Mouse (Mus musculus): ENCODE results near the gene Ercc6l2. TPM values are rescaled to one million over a fixed set of nuclear protein-coding genes. Genes with fewer than 3 reads are reported as not detected.
"Not testable (repeated sequence)": the region's sequence is repeated elsewhere in the genome, so short reads cannot be mapped to it uniquely, and the experiment has no call there.

Gene Ercc6l2
- total and polyA plus RNA-seq, 2 experiments from 2014 or later: 10.7 to 18.0 TPM

DNA sequence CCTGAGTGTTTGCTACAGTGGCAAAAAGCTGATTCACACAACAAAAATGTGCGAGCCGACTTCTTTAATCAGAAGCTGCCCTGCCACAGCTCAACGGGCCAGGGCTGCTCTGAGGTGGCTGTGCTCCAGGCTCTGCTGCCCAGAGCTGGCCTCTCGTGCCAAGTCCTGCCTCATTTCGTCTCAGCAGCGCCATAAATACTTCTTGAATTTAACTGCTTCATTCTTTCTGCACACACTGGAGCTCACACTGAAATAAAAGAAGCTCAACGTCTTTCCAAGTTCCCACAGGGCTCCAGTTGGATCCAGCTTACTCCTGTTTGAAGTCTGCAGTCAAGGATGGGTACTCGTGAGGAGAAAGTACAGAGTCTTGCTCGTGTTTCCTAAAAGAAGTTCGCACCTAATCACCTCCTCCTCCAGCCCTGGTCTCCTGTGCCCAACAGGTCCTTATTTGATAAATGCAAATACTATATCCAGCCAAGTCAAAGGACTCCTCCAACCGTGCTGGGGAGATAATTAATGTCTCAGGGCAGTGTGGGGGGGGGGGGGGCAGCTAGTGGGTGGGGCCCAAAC lies 102.2 kb downstream of the Ercc6l2 start:
- ATAC-seq (peak; percentile 83), DNase-seq (peak; percentile 77)
- Histone ChIP-seq H3K4me2 (ENCODE audit: low read depth) (no peak overlapping the region), H3K9me3 (ENCODE audit: low read length) (no peaks in the 10 kb centered on the region), H3K4me3 (ENCODE audit: low read depth, low read length) (no peak overlapping the region), H3K36me3 (ENCODE audit: insufficient read depth) (no peaks in the 10 kb centered on the region), H3K9ac (no peak overlapping the region), H3K27ac (ENCODE audit: low read depth, low read length) (peak overlapping the region; percentile 67), H3K27me3 (ENCODE audit: insufficient read depth, low read length) (no peaks in the 10 kb centered on the region), H3K4me1 (ENCODE audit: insufficient read depth) (peaks cover 7% of the 10 kb centered on the region; the same call in 1 of the 2 replicates)
- 9% methylated on average over 11 of the region's 11 CpGs for WGBS
- TF ChIP-seq CTCF (IDR thresholded peaks at IDR 0.05; ENCODE audit: low read depth): no peak

DNA sequence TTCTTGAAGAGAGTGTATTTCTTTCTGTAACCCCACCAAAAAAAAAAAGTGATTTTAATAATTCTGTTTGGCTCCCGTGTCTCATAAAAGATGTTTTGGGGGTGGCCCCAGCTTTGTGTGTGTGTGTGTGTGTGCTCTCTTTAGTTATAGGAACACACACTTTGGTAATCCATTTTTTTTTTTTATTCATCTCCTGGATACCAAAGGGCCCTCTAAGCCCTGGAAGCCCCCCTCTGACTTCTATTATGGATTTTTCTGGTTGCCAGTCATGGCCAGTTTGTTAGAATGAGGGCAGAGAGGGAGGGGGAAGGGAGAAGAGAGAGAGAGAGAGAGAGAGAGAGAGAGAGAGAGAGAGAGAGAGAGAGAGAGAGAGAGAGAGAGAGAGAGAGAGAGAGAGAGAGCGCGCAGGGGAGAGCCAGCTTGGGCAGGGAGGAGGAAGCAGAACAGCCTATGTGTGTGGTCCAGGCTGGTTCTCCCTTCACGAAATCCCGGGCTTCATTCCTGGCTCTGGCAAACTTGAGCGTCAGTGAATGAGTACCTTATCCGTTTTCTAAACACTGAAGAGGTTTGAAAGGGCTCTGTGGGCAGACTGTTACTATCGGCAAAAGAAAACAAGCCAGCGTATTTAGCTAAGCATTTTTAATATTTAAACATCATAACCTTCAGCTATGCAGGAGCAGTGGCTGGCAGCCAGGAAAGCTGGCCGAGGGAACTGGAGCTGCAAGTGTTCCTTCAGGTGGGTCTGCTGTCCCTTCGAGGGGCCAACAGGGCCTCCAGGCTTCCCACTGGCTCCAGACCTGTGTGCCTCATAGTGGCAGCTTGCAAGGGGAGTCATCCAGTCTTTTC lies 103.0 kb downstream of the Ercc6l2 start:
- WGBS: 4% methylated on average over 11 of the region's 11 CpGs
- peak; percentile 70 for DNase-seq
- Histone ChIP-seq H3K36me3 (ENCODE audit: insufficient read depth) (no peaks in the 10 kb centered on the region), H3K27ac (ENCODE audit: low read depth, low read length) (peak overlapping the region; percentile 72), H3K4me2 (ENCODE audit: low read depth) (peak overlapping the region; percentile 30), H3K4me1 (ENCODE audit: insufficient read depth) (peaks cover 7% of the 10 kb centered on the region; the same call in 1 of the 2 replicates), H3K9ac (no peak overlapping the region), H3K9me3 (ENCODE audit: low read length) (no peaks in the 10 kb centered on the region), H3K4me3 (ENCODE audit: low read depth, low read length) (no peak overlapping the region), H3K27me3 (ENCODE audit: insufficient read depth, low read length) (no peaks in the 10 kb centered on the region)
- no peak for TF ChIP-seq CTCF (IDR thresholded peaks at IDR 0.05; ENCODE audit: low read depth)
- ATAC-seq: peak; percentile 49

DNA sequence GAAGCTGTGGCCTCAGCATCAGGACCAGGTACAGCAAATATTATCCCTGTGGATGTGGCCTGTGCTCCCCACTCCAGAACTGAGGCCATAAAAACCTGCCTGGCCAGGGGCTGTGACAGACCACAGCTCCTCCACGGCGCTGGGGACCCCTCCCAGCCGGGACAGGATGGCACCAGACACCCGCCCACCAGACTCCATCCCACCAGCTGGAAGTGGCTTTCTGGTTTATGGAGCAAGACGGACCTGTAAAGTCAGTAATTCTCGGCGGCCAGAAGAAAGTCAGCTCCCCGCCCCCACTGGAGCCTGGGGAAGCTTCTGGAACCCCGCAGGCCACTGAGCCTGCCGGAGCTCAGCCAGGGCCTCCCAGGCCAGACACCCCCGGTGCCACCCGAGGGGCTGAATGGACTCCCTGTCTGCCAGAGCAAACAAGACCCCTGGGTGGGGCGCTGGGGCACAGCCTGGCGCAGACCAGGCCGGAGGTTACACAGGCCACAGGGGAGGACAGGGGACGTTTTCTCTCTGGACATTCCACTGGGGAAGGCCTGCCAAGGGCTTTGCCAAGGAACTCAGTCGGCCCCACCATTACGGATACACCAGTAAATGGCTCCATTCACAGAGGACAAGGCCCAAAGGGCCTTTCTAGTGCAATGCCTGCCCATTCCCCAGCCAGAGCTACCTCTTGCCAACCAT lies 103.8 kb downstream of the Ercc6l2 start:
- peak overlapping the region; percentile 72 for H3K27ac ChIP-seq (ENCODE audit: low read depth, low read length)
- H3K9ac ChIP-seq: no peak overlapping the region
- no peak for TF ChIP-seq CTCF (IDR thresholded peaks at IDR 0.05; ENCODE audit: low read depth)
- no peaks in the 10 kb centered on the region for H3K27me3 ChIP-seq (ENCODE audit: insufficient read depth, low read length)
- ATAC-seq (peak; percentile 76), DNase-seq (peak; percentile 55)
- H3K36me3 ChIP-seq (ENCODE audit: insufficient read depth): no peaks in the 10 kb centered on the region
- no peaks in the 10 kb centered on the region for H3K9me3 ChIP-seq (ENCODE audit: low read length)
- WGBS: 45% methylated on average over 18 of the region's 18 CpGs
- no peak overlapping the region for H3K4me3 ChIP-seq (ENCODE audit: low read depth, low read length)
- H3K4me2 ChIP-seq (ENCODE audit: low read depth): peak overlapping the region; percentile 30
- H3K4me1 ChIP-seq (ENCODE audit: insufficient read depth): peaks cover 7% of the 10 kb centered on the region; the same call in 1 of the 2 replicates

DNA sequence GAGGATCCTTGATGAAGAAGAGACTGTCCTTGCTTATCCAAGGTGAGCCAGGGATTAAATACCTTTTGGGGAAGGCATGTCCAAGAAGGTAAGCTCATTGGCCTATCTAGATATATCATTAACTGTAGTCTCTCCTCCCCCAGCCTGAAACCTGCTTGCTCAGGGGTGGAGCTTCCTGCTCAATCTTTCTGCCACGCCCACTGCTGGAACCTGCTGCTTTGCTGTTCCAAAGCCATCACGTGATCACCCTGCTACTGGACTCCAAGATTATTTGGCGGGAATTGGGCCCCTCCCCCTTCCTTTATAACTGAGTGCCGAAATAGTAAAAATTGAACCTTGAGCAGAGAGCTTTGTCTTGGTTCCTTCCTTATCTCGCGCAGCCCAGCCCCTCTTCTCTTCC lies 109.0 kb downstream of the Ercc6l2 start:
- not testable (repeated sequence) for ATAC-seq; H3K9ac ChIP-seq; H3K27me3 ChIP-seq (ENCODE audit: insufficient read depth, low read length); DNase-seq; H3K36me3 ChIP-seq (ENCODE audit: insufficient read depth); H3K4me1 ChIP-seq (ENCODE audit: insufficient read depth); H3K4me2 ChIP-seq (ENCODE audit: low read depth); H3K27ac ChIP-seq (ENCODE audit: low read depth, low read length); H3K9me3 ChIP-seq (ENCODE audit: low read length); H3K4me3 ChIP-seq (ENCODE audit: low read depth, low read length)
- WGBS: 88% methylated on average over 1 of the region's 6 CpGs

DNA sequence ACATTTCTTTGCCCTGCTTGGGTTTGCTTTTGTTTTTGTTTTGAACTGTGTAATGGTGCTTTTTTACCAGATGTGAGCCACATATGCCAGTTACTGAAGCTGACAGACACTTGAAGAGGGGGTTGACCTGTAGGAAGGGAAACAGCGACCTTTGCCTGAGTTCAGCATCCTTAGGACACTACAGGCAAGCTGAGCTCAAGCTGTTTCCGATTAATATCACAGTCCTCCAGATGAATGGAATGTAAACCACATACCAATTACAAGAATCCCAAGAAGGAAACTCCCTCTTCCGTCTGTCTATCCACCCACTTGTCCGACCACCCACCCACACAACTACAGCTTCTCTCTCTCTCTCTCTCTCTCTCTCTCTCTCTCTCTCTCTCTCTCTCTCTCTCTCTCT lies 112.3 kb downstream of the Ercc6l2 start:
- Histone ChIP-seq H3K27me3 (ENCODE audit: insufficient read depth, low read length) (no peaks in the 10 kb centered on the region), H3K4me2 (ENCODE audit: low read depth) (no peak overlapping the region), H3K36me3 (ENCODE audit: insufficient read depth) (no peaks in the 10 kb centered on the region), H3K9ac (no peak overlapping the region), H3K27ac (ENCODE audit: low read depth, low read length) (no peak overlapping the region), H3K4me3 (ENCODE audit: low read depth, low read length) (no peak overlapping the region), H3K4me1 (ENCODE audit: insufficient read depth) (no peaks in the 10 kb centered on the region), H3K9me3 (ENCODE audit: low read length) (no peaks in the 10 kb centered on the region)
- ATAC-seq (no peak), DNase-seq (no peak)
- WGBS: 79% methylated on average over 4 of the region's 4 CpGs
- TF ChIP-seq CTCF (IDR thresholded peaks at IDR 0.05; ENCODE audit: low read depth): no peak

DNA sequence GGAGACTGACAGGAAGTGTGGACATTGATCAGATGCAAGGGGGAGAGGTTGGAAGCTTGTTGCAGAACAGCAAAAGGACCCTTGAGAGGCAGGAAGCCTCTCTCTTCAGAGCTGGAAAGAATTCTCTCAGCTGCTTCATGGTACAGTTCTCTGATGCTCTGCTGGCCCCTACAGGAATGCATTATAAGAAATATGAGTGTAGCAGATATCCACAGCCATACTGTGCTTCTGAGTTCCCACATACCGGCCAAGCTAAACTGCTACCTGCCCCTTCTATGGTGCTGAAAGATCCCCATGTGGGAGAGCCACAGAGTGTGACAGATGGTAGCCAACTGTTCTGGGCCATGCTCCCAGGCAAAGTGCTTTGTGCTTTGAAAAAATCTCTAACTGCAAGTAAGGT lies 114.3 kb downstream of the Ercc6l2 start:
- H3K4me3 ChIP-seq (ENCODE audit: low read depth, low read length): no peak overlapping the region
- H3K9me3 ChIP-seq (ENCODE audit: low read length): no peaks in the 10 kb centered on the region
- 50% methylated on average over 1 of the region's 1 CpGs for whole genome bisulfite sequencing
- no peaks in the 10 kb centered on the region for H3K27me3 ChIP-seq (ENCODE audit: insufficient read depth, low read length)
- H3K4me2 ChIP-seq (ENCODE audit: low read depth): no peak overlapping the region
- H3K36me3 ChIP-seq (ENCODE audit: insufficient read depth): no peaks in the 10 kb centered on the region
- no peak overlapping the region for H3K27ac ChIP-seq (ENCODE audit: low read depth, low read length)
- TF ChIP-seq CTCF (IDR thresholded peaks at IDR 0.05; ENCODE audit: low read depth): peak; percentile 59
- DNase-seq (peak; percentile 60), ATAC-seq (peak; percentile 86)
- no peaks in the 10 kb centered on the region for H3K4me1 ChIP-seq (ENCODE audit: insufficient read depth)
- no peak overlapping the region for H3K9ac ChIP-seq
